Mouse (Mus musculus): ENCODE results near the gene Pid1. TPM values are rescaled to one million over a fixed set of nuclear protein-coding genes. Genes with fewer than 3 reads are reported as not detected.

Gene Pid1
- polyA plus RNA-seq, 1 experiment from 2014 or later: 126 TPM

DNA sequence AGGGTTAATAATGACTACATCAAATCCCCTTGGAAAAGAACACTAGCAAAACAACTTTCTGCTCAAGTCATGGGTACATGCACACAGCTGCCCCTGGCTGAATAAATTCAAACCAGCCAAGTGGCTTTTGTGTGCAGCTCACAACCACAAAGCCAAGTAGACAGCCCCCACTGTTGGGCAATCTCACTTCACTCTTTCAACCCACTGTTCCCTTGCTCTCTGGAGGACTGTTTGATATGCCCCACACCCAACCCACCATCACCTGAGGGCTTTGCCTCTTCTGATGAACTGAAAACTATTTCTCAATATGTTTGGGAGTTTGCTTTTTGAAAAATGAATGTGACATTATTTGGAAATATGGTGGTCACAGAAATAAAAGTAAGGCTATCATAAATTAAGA, 171.8 kb downstream of the Pid1 start:
- Histone ChIP-seq H3K4me2 (replicated peaks) (no peak overlapping the region), H3K36me3 (no peaks in the 10 kb centered on the region), H3K27me3 (no peaks in the 10 kb centered on the region), H3K4me3 (no peak overlapping the region), H3K9ac (no peak overlapping the region), H3K27ac (no peak overlapping the region), H3K4me1 (no peaks in the 10 kb centered on the region), H3K9me3 (replicated peaks) (no peaks in the 10 kb centered on the region)
- ATAC-seq (ENCODE audit: low FRiP score): no peak

DNA sequence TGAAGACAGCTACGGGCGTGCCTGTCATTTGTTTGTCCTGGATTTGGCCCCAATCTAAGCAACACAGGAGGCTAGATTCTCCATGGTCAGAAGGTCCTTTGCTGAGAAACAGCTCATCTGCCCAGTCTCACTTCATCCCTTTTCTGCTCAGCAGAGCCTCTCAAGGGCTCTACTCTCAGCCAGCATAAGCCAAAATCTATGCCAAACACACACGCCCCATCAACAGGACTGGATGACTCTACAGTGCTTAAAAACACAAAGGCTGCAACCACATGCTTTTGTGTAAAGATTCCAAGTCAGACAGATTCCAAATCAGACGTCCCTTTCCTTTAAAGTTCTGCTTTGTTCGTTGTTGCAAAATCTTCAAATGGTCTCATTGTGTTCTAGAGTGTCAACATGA, 174.5 kb downstream of the Pid1 start:
- Histone ChIP-seq H3K9me3 (replicated peaks) (no peaks in the 10 kb centered on the region), H3K4me3 (no peak overlapping the region), H3K36me3 (no peaks in the 10 kb centered on the region), H3K27ac (no peak overlapping the region), H3K9ac (no peak overlapping the region), H3K4me1 (no peaks in the 10 kb centered on the region), H3K4me2 (replicated peaks) (no peak overlapping the region), H3K27me3 (no peaks in the 10 kb centered on the region)
- no peak for ATAC-seq (ENCODE audit: low FRiP score)
- 84% methylated on average over 5 of the region's 5 CpGs for WGBS

DNA sequence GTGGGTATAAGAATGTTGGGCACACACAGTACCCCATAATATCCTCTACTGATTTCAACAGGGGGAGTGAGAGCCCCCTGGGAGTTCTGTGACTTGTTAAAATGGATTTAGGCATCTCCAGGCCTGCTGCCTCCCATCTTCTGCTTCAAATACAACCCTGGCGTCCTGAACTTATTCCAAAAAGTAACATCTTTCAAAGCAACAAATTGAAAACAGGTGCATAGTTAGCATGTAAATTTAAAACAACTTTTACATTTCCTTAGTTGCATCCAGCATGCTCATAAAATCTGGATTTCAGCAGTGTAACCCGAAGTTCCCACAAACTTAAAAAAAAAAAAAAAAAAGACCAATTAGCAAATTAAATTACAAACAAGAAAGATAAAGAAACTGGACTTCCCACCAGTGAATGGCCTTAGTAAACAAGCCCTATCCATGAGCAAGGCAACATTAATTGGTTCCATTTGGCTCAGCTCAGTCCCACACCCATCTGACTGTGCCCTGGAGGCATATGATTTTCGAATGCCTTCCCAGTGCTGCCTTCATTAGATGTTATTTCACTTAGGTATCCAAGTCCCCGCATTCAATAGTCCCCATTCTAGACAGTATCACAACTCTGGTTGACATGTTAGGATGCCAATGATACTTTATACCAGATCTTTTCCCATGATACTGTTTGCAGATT, 177.1 kb downstream of the Pid1 start:
- WGBS: 70% methylated on average over 4 of the region's 4 CpGs

DNA sequence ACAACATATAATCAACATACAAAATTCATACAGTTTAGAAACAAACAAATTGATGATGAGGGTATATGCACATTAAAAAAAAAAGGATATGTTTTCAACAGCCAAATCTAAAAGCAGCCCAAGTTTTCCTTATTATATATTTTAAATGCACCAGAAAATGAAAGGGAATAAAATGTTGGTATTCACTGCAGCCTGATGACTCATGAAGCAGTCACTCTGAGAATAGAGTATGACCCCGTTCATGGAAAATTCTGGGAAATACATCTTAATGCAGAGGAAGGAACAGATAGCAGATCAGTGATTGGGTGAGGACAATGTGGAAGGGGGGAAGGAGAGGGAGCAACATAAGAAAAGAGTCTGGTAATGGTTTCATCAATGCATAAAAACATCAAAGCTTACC, 186.3 kb downstream of the Pid1 start:
- Histone ChIP-seq H3K27me3 (no peaks in the 10 kb centered on the region), H3K27ac (no peak overlapping the region), H3K4me2 (replicated peaks) (no peak overlapping the region), H3K9ac (no peak overlapping the region), H3K9me3 (replicated peaks) (no peaks in the 10 kb centered on the region), H3K36me3 (no peaks in the 10 kb centered on the region), H3K4me3 (no peak overlapping the region), H3K4me1 (peaks cover 6% of the 10 kb centered on the region)
- WGBS: 74% methylated on average over 1 of the region's 1 CpGs
- no peak for ATAC-seq (ENCODE audit: low FRiP score)

More for the DNA sequence above, 177.1 kb downstream of the Pid1 start:
- H3K4me1 ChIP-seq: no peaks in the 10 kb centered on the region
- no peak overlapping the region for H3K27ac ChIP-seq
- no peak overlapping the region for H3K4me2 ChIP-seq (replicated peaks)
- no peak overlapping the region for H3K4me3 ChIP-seq
- H3K27me3 ChIP-seq: no peaks in the 10 kb centered on the region
- no peak for ATAC-seq (ENCODE audit: low FRiP score)
- H3K9me3 ChIP-seq (replicated peaks): no peaks in the 10 kb centered on the region
- no peak overlapping the region for H3K9ac ChIP-seq
- no peaks in the 10 kb centered on the region for H3K36me3 ChIP-seq

DNA sequence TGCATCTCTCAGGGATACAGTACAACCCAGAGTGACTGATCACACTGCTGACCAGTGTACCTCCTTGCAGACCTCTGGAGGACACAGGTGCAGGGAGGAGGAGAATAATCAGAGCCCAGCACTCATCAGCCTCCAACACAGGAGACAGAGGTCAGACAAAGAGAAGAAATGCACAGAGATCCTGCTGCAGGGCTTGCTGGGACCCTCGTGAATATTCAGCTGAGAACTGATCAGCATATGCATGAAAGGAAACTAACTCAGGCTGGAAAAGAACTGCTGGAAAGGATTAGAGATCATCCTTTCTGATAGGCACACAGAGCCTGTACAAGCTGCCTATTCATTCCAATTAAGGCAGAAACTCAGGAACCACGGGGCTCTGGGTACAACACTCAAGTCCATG, 186.9 kb downstream of the Pid1 start:
- Histone ChIP-seq H3K4me3 (no peak overlapping the region), H3K4me1 (peaks cover 6% of the 10 kb centered on the region), H3K36me3 (no peaks in the 10 kb centered on the region), H3K4me2 (replicated peaks) (no peak overlapping the region), H3K9me3 (replicated peaks) (no peaks in the 10 kb centered on the region), H3K9ac (no peak overlapping the region), H3K27ac (peak overlapping the region; percentile 71), H3K27me3 (no peaks in the 10 kb centered on the region)
- WGBS: 15% methylated on average over 2 of the region's 2 CpGs
- ATAC-seq (ENCODE audit: low FRiP score): peak; percentile 89

DNA sequence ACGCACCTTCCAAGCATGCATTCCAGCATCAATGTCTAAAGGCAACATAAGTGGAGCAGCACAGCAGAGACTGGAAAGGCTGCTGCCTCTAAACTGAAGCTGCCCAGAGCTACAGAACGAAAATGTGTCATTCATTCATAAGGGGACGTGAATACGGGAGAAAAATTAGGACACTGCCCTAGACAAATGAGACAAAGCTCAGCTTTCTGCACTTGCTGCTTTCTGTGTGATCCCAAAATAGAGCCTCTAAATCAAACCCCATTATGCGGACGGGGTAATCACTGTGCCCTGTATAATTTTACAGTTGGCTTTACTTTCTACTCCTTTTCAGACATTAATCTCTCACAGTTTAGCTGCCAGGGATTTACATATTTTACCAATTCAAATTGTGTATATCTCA, 191.0 kb downstream of the Pid1 start:
- no peak overlapping the region for H3K4me3 ChIP-seq
- no peak overlapping the region for H3K9ac ChIP-seq
- H3K27ac ChIP-seq: no peak overlapping the region
- no peaks in the 10 kb centered on the region for H3K9me3 ChIP-seq (replicated peaks)
- H3K27me3 ChIP-seq: no peaks in the 10 kb centered on the region
- H3K36me3 ChIP-seq: no peaks in the 10 kb centered on the region
- ATAC-seq (ENCODE audit: low FRiP score): no peak
- peaks cover 6% of the 10 kb centered on the region for H3K4me1 ChIP-seq
- 70% methylated on average over 6 of the region's 6 CpGs for WGBS
- H3K4me2 ChIP-seq (replicated peaks): no peak overlapping the region

DNA sequence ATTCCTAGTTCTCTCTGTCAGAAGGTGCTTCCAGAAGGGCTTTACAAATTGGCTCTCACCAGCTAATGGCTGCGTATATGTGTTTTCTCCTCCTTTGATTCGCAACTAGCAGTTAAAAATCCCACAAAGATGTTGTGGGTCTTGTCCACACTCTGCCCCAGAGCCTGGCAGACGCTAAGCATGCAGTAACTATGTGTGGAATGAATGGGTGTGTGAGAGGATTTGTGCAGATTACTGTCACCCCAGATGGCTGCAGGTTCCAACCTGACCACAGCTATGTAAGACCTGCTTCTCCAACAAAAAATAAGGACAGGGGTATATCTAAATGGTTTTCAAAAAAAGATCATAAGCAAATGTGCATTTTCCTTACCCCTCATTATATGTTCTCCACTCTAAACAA, 206.2 kb downstream of the Pid1 start:
- H3K4me1 ChIP-seq: peaks cover 6% of the 10 kb centered on the region; the same call in 1 of the 2 replicates
- no peaks in the 10 kb centered on the region for H3K36me3 ChIP-seq
- H3K9ac ChIP-seq: no peak overlapping the region
- no peak overlapping the region for H3K4me3 ChIP-seq
- no peaks in the 10 kb centered on the region for H3K9me3 ChIP-seq (replicated peaks)
- H3K27me3 ChIP-seq: no peaks in the 10 kb centered on the region
- no peak for ATAC-seq (ENCODE audit: low FRiP score)
- no peak overlapping the region for H3K4me2 ChIP-seq (replicated peaks)
- WGBS: 91% methylated on average over 3 of the region's 3 CpGs
- no peak overlapping the region for H3K27ac ChIP-seq

DNA sequence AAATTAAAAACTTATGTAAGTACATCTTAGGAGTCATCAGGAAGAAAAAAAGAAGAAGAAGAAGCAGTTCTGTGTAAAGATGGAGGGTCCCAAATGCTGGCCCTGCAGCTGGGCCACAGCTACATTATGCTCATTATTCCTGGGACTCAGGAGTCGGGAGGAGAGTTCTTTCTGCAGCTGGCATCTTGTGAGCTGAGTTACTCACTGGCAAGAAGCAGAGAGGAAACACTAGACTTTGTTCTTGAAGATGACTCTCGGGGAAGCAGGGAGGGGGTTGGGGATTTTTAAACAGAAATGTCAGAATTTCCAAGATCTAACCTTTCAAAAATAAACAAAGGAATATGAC, 208.4 kb downstream of the Pid1 start:
- peak overlapping the region; percentile 76 for H3K27ac ChIP-seq
- peak; percentile 57; the same call in 1 of the 2 replicates for ATAC-seq (ENCODE audit: low FRiP score)
- 9% methylated on average over 2 of the region's 2 CpGs for WGBS
- no peaks in the 10 kb centered on the region for H3K36me3 ChIP-seq
- no peaks in the 10 kb centered on the region for H3K9me3 ChIP-seq (replicated peaks)
- H3K4me1 ChIP-seq: peaks cover 6% of the 10 kb centered on the region; the same call in 1 of the 2 replicates
- H3K4me3 ChIP-seq: no peak overlapping the region
- no peak overlapping the region; the same call in 1 of the 2 replicates for H3K4me2 ChIP-seq (replicated peaks)
- no peak overlapping the region for H3K9ac ChIP-seq
- H3K27me3 ChIP-seq: no peaks in the 10 kb centered on the region

DNA sequence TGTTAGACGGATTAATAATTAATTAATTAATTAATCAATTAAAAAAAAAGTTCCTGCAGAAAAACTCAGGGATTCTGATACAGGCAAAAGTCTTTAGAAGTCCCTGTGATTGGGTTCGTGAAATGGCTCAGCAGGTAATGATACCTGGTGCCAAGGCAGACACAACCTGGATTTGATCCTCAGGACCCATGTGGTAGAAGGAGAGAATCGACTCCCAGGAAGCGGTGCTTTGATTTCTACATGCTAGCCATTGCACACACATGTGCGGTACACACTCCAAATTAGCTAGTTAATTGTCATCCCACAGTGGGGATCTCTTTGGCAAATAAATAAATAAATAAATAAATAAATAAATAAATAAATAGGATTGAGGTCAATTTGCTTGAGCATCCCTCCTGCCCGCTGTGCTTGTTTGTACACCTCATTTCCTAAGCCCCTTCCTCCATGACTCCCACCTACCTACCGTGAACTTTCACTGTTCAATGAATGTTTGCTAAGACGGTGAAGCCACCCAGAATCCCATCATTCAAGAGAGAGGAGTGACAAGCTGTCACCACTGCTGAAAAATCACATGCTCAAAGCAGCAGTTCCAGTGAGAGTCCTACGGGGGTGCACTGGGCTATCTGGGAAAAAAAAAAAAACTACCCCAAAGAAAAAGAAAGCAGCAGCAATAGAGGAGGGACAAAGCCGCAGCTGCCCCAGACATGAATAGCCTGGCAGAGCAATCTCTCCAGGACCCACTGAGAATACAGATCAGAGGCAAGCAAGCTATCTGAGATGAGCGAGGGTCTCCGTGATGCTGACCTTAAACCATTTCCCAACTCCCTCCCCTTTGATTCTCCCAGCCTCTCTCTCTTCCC, 209.0 kb downstream of the Pid1 start:
- no peak overlapping the region for H3K9ac ChIP-seq
- no peaks in the 10 kb centered on the region for H3K27me3 ChIP-seq
- H3K27ac ChIP-seq: peak overlapping the region; percentile 76
- peaks cover 6% of the 10 kb centered on the region; the same call in 1 of the 2 replicates for H3K4me1 ChIP-seq
- no peak overlapping the region for H3K4me3 ChIP-seq
- H3K36me3 ChIP-seq: no peaks in the 10 kb centered on the region
- ATAC-seq (ENCODE audit: low FRiP score): peak; percentile 76
- no peaks in the 10 kb centered on the region for H3K9me3 ChIP-seq (replicated peaks)
- 50% methylated on average over 12 of the region's 12 CpGs for WGBS
- H3K4me2 ChIP-seq (replicated peaks): no peak overlapping the region; the same call in 1 of the 2 replicates

DNA sequence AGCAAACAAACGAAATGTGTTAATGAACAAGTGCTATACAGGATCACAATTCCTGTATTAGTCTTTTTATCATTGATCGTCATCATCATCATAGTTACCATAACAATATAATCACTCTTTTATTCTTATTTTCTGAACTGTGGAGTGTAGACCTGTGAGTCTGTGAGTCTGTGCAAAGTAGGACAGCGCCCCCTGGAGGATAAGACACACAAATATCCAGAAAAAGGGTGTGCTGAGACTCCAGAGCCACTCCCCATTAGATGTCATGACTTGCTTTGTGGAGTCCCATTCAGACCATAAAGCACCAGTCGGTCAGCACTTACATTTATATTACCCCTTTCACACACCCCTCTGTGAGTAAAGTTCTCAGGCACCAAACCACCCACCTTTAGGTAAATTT, 210.0 kb downstream of the Pid1 start:
- WGBS: 63% methylated on average over 4 of the region's 4 CpGs

DNA sequence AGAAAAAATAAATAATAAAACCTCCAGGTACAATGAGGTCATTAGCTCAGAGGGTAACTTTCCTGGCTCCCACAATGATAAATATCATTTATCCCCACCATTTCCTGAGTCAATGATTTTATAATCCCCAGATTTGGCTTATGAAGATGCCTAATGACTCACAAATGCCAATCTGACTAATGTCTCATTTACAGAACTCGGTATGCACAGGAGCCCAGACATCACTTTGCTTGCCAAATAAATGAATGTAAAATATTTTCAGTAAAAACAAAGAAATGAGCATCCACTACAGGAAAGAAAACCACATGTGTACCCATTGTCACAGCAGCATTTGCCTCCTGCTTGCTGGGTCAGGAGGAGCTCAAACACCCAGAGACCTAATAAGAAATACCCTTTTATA, 222.4 kb downstream of the Pid1 start:
- no peaks in the 10 kb centered on the region for H3K9me3 ChIP-seq (replicated peaks)
- no peaks in the 10 kb centered on the region for H3K27me3 ChIP-seq
- no peaks in the 10 kb centered on the region for H3K36me3 ChIP-seq
- H3K27ac ChIP-seq: no peak overlapping the region
- H3K9ac ChIP-seq: no peak overlapping the region
- H3K4me3 ChIP-seq: no peak overlapping the region
- 64% methylated on average over 1 of the region's 1 CpGs for WGBS
- no peaks in the 10 kb centered on the region for H3K4me1 ChIP-seq
- H3K4me2 ChIP-seq (replicated peaks): no peak overlapping the region
- no peak for ATAC-seq (ENCODE audit: low FRiP score)

More for the DNA sequence above, 210.0 kb downstream of the Pid1 start:
- Histone ChIP-seq H3K4me3 (no peak overlapping the region), H3K4me1 (peaks cover 6% of the 10 kb centered on the region; the same call in 1 of the 2 replicates), H3K27me3 (no peaks in the 10 kb centered on the region), H3K4me2 (replicated peaks) (no peak overlapping the region), H3K36me3 (no peaks in the 10 kb centered on the region), H3K9ac (no peak overlapping the region), H3K27ac (no peak overlapping the region), H3K9me3 (replicated peaks) (no peaks in the 10 kb centered on the region)
- ATAC-seq (ENCODE audit: low FRiP score): peak; percentile 69; the same call in 1 of the 2 replicates

DNA sequence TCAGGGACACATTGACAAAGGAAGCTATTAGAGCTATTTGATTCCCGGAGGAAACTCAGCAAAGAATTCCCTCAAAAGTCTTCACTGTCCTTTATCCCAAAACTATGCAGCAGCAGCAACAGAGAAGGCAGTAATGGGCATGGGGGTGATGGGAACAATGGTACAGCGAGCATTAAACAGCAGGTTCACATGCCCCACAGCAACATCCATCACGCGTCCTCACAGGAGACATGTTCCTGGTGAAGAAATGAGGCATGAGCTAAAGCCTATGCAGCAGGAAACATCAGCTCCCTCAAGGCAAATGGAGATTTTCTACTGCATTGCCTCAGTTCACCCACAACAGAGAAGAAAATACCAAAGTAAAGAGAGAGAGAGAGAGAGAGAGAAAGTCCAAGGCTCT, 231.5 kb downstream of the Pid1 start:
- H3K4me2 ChIP-seq (replicated peaks): no peak overlapping the region
- H3K4me1 ChIP-seq: peaks cover 5% of the 10 kb centered on the region
- no peak overlapping the region for H3K9ac ChIP-seq
- H3K9me3 ChIP-seq (replicated peaks): no peaks in the 10 kb centered on the region
- WGBS: 62% methylated on average over 4 of the region's 4 CpGs
- no peak overlapping the region for H3K4me3 ChIP-seq
- H3K27ac ChIP-seq: no peak overlapping the region
- no peaks in the 10 kb centered on the region for H3K27me3 ChIP-seq
- no peaks in the 10 kb centered on the region for H3K36me3 ChIP-seq
- 0 out of 2 replicates have a peak, but pooled peaks have one; percentile 40 for ATAC-seq (ENCODE audit: low FRiP score)
